Mouse (Mus musculus) MEL (cell line): ENCODE results near the gene 2510009E07Rik. TPM values are rescaled to one million over a fixed set of nuclear protein-coding genes. Genes with fewer than 3 reads are reported as not detected.
"Not testable (repeated sequence)": the region's sequence is repeated elsewhere in the genome, so short reads cannot be mapped to it uniquely, and the experiment has no call there.

Experiments used
- DNase-seq: peaks from one replicate; pipeline ENCODE4 v3.0.0; 2011; ENCODE audit warnings: low read depth, low spot score
- H3K27ac ChIP-seq: 2 replicates; pipeline ENCODE4 v1.5.1; 2012; ENCODE audit warnings: low read depth, mild to moderate bottlenecking, control low read depth, low read length, moderate library complexity; ENCODE audit not compliant: control insufficient read depth
- H3K27me3 ChIP-seq, 2 experiments: fragments of 150-350 bp in 1 of 2; sonication (generic) in 1 of 2; 2 replicates each; pipeline ENCODE4 v1.6.1; 2012; ENCODE audit warnings: low read length in 2 of 2, mild to moderate bottlenecking in 2 of 2, improper control_type of control experiment in 1 of 2, moderate library complexity in 1 of 2; ENCODE audit not compliant: insufficient read depth in 2 of 2, control insufficient read depth in 1 of 2
- H3K36me3 ChIP-seq, 2 experiments: 2 replicates each; pipeline ENCODE4 v1.6.1; 2012 to 2014; ENCODE audit warnings: low read length in 2 of 2, improper control_type of control experiment in 1 of 2, inconsistent platforms in 1 of 2, mild to moderate bottlenecking in 1 of 2; ENCODE audit not compliant: insufficient read depth in 2 of 2, control insufficient read depth in 1 of 2
- H3K4me1 ChIP-seq, 2 experiments: fragments of 150-350 bp in 1 of 2; sonication (generic) in 1 of 2; 2 replicates each; pipeline ENCODE4 v1.6.1; 2012; ENCODE audit warnings: low read length in 2 of 2, improper control_type of control experiment in 1 of 2, mild to moderate bottlenecking in 1 of 2; ENCODE audit not compliant: insufficient read depth in 2 of 2, control insufficient read depth in 1 of 2
- H3K4me3 ChIP-seq, 2 experiments: fragments of 150-350 bp in 1 of 2; sonication (generic) in 1 of 2; 2 replicates each; pipeline ENCODE4 v1.5.1; 2012; ENCODE audit warnings: low read depth in 2 of 2, low read length in 2 of 2, mild to moderate bottlenecking in 2 of 2, moderate library complexity in 2 of 2, control low read depth in 1 of 2, improper control_type of control experiment in 1 of 2; ENCODE audit not compliant: control insufficient read depth in 1 of 2, insufficient read depth in 1 of 2
- H3K79me2 ChIP-seq: 2 replicates; pipeline ENCODE4 v1.6.1; 2012; ENCODE audit warnings: mild to moderate bottlenecking, low read length, moderate library complexity; ENCODE audit not compliant: control insufficient read depth, poor library complexity, insufficient read depth
- H3K9ac ChIP-seq: 2 replicates; pipeline ENCODE4 v1.6.1; 2012; ENCODE audit warnings: low read depth, mild to moderate bottlenecking, control low read depth, low read length, moderate library complexity; ENCODE audit not compliant: control insufficient read depth, poor library complexity, severe bottlenecking
- H3K9me3 ChIP-seq: fragments of 150-350 bp; sonication (generic); replicated peaks from 2 replicates; pipeline ENCODE4 v1.6.1; 2012; ENCODE audit warnings: mild to moderate bottlenecking, low read length, improper control_type of control experiment, moderate library complexity; ENCODE audit not compliant: insufficient read depth
- CHD2 ChIP-seq: IDR thresholded peaks from 2 replicates; pipeline ENCODE4 v1.6.1; 2011; ENCODE audit warnings: low read length, improper control_type of control experiment
- CTCF ChIP-seq, 3 experiments: IDR thresholded peaks in 2 of 3; conservative IDR thresholded peaks in 1 of 3; 2 replicates each; pipeline ENCODE4 v1.5.1; 2011 to 2012; ENCODE audit warnings: low read length in 3 of 3, low read depth in 2 of 3, mild to moderate bottlenecking in 2 of 3, improper control_type of control experiment in 1 of 3, inconsistent platforms in 1 of 3, mixed read lengths in 1 of 3, moderate library complexity in 1 of 3; ENCODE audit not compliant: control insufficient read depth in 1 of 3, insufficient read depth in 1 of 3, poor library complexity in 1 of 3, severe bottlenecking in 1 of 3
- GABPA ChIP-seq: IDR thresholded peaks from 2 replicates; pipeline ENCODE4 v1.6.1; 2012; ENCODE audit warnings: low read depth, mild to moderate bottlenecking, inconsistent platforms, low read length, improper control_type of control experiment, moderate library complexity
- HCFC1 ChIP-seq: IDR thresholded peaks from 2 replicates; pipeline ENCODE4 v1.6.1; 2012; ENCODE audit warnings: low read depth, mild to moderate bottlenecking, inconsistent platforms, low read length, improper control_type of control experiment, moderate library complexity
- JUND ChIP-seq: IDR thresholded peaks from 2 replicates; pipeline ENCODE4 v1.6.1; 2011; ENCODE audit warnings: low read depth, mild to moderate bottlenecking, improper control_type of control experiment, low read length
- KAT2A ChIP-seq: conservative IDR thresholded peaks from 2 replicates; pipeline ENCODE4 v1.6.1; 2012; ENCODE audit warnings: low read depth, low read length, improper control_type of control experiment, inconsistent platforms
- MEF2A ChIP-seq: IDR thresholded peaks from 2 replicates; pipeline ENCODE4 v1.6.1; 2014; ENCODE audit warnings: low read depth, mild to moderate bottlenecking, inconsistent platforms, low read length, improper control_type of control experiment; ENCODE audit not compliant: poor library complexity, insufficient replicate concordance, severe bottlenecking; ENCODE audit errors: extremely low read depth
- MYC ChIP-seq: IDR thresholded peaks from 2 replicates; pipeline ENCODE4 v1.6.1; 2011; ENCODE audit warnings: low read depth, mild to moderate bottlenecking, low read length, improper control_type of control experiment, moderate library complexity
- NELFE ChIP-seq: IDR thresholded peaks from 2 replicates; pipeline ENCODE4 v1.6.1; 2011; ENCODE audit warnings: low read depth, low read length, improper control_type of control experiment
- POLR2A ChIP-seq, 2 experiments: IDR thresholded peaks; 2 replicates each; pipeline ENCODE4 v1.6.1; 2011 to 2012; ENCODE audit warnings: low read length in 2 of 2, mild to moderate bottlenecking in 2 of 2, control low read depth in 1 of 2, improper control_type of control experiment in 1 of 2, low read depth in 1 of 2, moderate library complexity in 1 of 2; ENCODE audit not compliant: control insufficient read depth in 1 of 2, insufficient read depth in 1 of 2, poor library complexity in 1 of 2
- POLR2AphosphoS5 ChIP-seq: IDR thresholded peaks from 2 replicates; pipeline ENCODE4 v1.6.1; 2012; ENCODE audit warnings: low read depth, borderline replicate concordance, mild to moderate bottlenecking, inconsistent platforms, low read length, moderate library complexity, mixed read lengths
- RAD21 ChIP-seq: IDR thresholded peaks from 2 replicates; pipeline ENCODE4 v1.6.1; 2011; ENCODE audit warnings: mild to moderate bottlenecking, low read depth, low read length, improper control_type of control experiment
- RCOR1 ChIP-seq: IDR thresholded peaks from 2 replicates; pipeline ENCODE4 v1.6.1; 2012; ENCODE audit warnings: low read depth, mild to moderate bottlenecking, inconsistent platforms, low read length, improper control_type of control experiment
- SIN3A ChIP-seq: IDR thresholded peaks from 2 replicates; pipeline ENCODE4 v1.6.1; 2012; ENCODE audit warnings: low read length, improper control_type of control experiment, inconsistent platforms
- SMC3 ChIP-seq: IDR thresholded peaks from 2 replicates; pipeline ENCODE4 v1.6.1; 2011; ENCODE audit warnings: low read depth, low read length, improper control_type of control experiment
- TCF12 ChIP-seq: IDR thresholded peaks from 2 replicates; pipeline ENCODE4 v1.6.1; 2014; ENCODE audit warnings: low read depth, mild to moderate bottlenecking, inconsistent platforms, low read length, improper control_type of control experiment, moderate library complexity
- UBTF ChIP-seq: IDR thresholded peaks from 2 replicates; pipeline ENCODE4 v1.6.1; 2012; ENCODE audit warnings: low read depth, mild to moderate bottlenecking, inconsistent platforms, low read length, improper control_type of control experiment, moderate library complexity, borderline replicate concordance; ENCODE audit not compliant: insufficient read depth
- USF2 ChIP-seq, 2 experiments: IDR thresholded peaks; 2 replicates each; pipeline ENCODE4 v1.6.1; 2011 to 2012; ENCODE audit warnings: improper control_type of control experiment in 2 of 2, low read length in 2 of 2, borderline replicate concordance in 1 of 2, inconsistent platforms in 1 of 2, low read depth in 1 of 2, mild to moderate bottlenecking in 1 of 2; ENCODE audit not compliant: insufficient read depth in 1 of 2
- ZC3H11A ChIP-seq: IDR thresholded peaks from 2 replicates; pipeline ENCODE4 v1.6.1; 2012; ENCODE audit warnings: low read depth, mild to moderate bottlenecking, inconsistent platforms, low read length, improper control_type of control experiment
- ZMIZ1 ChIP-seq: IDR thresholded peaks from 2 replicates; pipeline ENCODE4 v1.6.1; 2012; ENCODE audit warnings: low read depth, mild to moderate bottlenecking, inconsistent platforms, low read length, improper control_type of control experiment, moderate library complexity
- ZNF384 ChIP-seq: IDR thresholded peaks from 2 replicates; pipeline ENCODE4 v1.6.1; 2012; ENCODE audit warnings: low read depth, mild to moderate bottlenecking, inconsistent platforms, low read length, improper control_type of control experiment
- polyA plus RNA-seq, 2 experiments: library from polyadenylated mRNA; stranded (reverse) in 1 of 2; unstranded in 1 of 2; fragments of >175 nt in 1 of 2; fragments of >200 nt in 1 of 2; gene quantifications; 2 replicates each; pipeline versions ENCODE4 v1.2.1 to v1.2.4; 2012; ENCODE audit warnings: low replicate concordance in 2 of 2, low read depth in 1 of 2; ENCODE audit not compliant: insufficient read length in 2 of 2, insufficient read depth in 1 of 2, missing spikeins in 1 of 2
- total RNA-seq: library from RNA; depleted of rRNA; stranded (reverse); fragments of 300-350 nt; gene quantifications from 2 replicates; pipeline ENCODE4 v1.2.3, GENCODE M21; 2012

Gene 2510009E07Rik
- total and polyA plus RNA-seq, 3 experiments, result not detected

DNA sequence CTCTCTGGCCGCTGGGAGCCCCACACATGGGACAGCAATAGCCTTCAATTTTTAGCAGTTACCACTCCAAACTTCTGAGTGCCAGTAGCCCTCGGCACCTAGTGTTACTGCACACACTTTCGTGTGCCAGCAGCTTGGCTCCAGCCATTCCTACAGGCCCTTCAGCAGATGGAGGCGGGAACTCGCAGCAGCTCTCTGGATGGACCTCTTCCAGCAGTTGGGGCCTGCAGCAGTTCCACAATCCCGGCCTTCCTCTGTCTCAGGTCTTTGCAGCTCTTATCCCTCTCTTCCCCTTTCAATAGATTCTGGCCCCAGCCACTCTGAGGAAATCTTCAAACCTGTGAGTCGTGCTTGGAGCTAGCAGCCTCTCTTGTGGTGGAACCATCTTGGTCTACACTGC lies 17.7 kb downstream of the 2510009E07Rik start:
- H3K4me1 ChIP-seq, result no peaks in the 10 kb centered on the region
- DNase-seq, result no peak
- H3K79me2 ChIP-seq, result no peaks in the 10 kb centered on the region
- H3K36me3 ChIP-seq, result no peaks in the 10 kb centered on the region
- H3K27me3 ChIP-seq, result peaks cover 0 to 2% of the 10 kb centered on the region in 2 experiments; a peak in 3 of 4 replicates
- no peak overlapping the region for H3K4me3 ChIP-seq
- TF ChIP-seq SMC3 (no peak), MEF2A (no peak), ZC3H11A (no peak)
- H3K9me3 ChIP-seq, result no peaks in the 10 kb centered on the region
- no peak overlapping the region for H3K27ac ChIP-seq
- H3K9ac ChIP-seq, result no peak overlapping the region

GRCm38 (mm10) chr16:21673651-21674050 lies 20.8 kb downstream of the 2510009E07Rik start:
- H3K27me3 ChIP-seq, DNase-seq, H3K79me2 ChIP-seq, H3K4me1 ChIP-seq, H3K27ac ChIP-seq, H3K4me3 ChIP-seq, H3K36me3 ChIP-seq, H3K9me3 ChIP-seq, H3K9ac ChIP-seq: not testable (repeated sequence)

DNA sequence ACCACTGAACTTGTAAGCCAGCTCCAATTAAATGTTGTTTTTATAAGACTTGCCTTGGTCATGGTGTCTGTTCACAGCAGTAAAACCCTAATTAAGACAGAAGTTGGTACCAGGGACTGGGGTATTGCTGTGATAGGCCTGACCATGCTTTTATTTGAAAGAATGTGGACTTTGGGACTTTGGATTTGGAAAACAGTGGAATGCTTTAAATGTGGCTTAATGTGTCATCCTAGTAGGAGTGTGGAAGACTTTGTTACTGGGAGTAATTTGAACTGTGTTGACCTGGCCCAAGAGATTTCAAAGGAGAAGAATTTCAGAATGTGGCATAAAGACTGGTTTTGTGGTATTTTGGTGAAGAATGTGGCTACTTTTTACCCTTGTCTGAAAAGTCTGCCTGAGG lies 21.4 kb downstream of the 2510009E07Rik start:
- H3K27ac ChIP-seq, H3K4me1 ChIP-seq, H3K9ac ChIP-seq, H3K9me3 ChIP-seq, DNase-seq, H3K4me3 ChIP-seq, H3K27me3 ChIP-seq, H3K36me3 ChIP-seq, H3K79me2 ChIP-seq: not testable (repeated sequence)

DNA sequence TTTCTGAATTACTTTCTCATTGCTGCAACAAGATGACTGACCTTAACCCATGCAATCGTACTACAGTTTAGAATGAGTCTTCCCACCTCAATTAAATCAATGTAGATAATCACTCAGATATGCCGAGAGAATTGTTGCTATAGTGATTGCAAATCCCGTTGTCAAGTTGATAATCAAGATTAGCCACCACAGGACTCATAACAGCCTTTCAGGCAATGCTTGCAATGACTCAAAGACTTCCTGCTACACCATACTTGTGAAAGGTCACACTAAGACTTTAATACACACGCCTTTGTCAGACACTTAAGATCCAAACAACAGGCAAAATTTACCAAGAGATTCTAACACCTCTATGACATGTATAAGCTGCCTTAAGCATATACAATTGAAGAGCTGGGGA lies 22.6 kb downstream of the 2510009E07Rik start:
- no peak for DNase-seq
- Histone ChIP-seq H3K9me3 (no peaks in the 10 kb centered on the region), H3K79me2 (no peaks in the 10 kb centered on the region), H3K9ac (no peak overlapping the region), H3K27ac (no peak overlapping the region), H3K27me3 (peaks cover 0 to 4% of the 10 kb centered on the region in 2 experiments; a peak in 3 of 4 replicates), H3K4me1 (no peaks in the 10 kb centered on the region), H3K4me3 (no peak overlapping the region), H3K36me3 (no peaks in the 10 kb centered on the region)
- no peak for TF ChIP-seq POLR2A (IDR thresholded peaks at IDR 0.05; ENCODE audit: control insufficient read depth in 1 of 2, insufficient read depth in 1 of 2, low read depth in 1 of 2, low read length in 2 of 2, poor library complexity in 1 of 2)
- TF ChIP-seq ZMIZ1, result no peak
- TF ChIP-seq MEF2A, result no peak
- TF ChIP-seq RAD21, result no peak
- no peak for TF ChIP-seq HCFC1
- TF ChIP-seq NELFE, result no peak
- TF ChIP-seq CTCF (IDR thresholded peaks at IDR 0.05 in 2 of 3, conservative IDR thresholded peaks at IDR 0.05 in 1 of 3; ENCODE audit: control insufficient read depth in 1 of 3, insufficient read depth in 1 of 3, low read depth in 2 of 3, low read length in 3 of 3, poor library complexity in 1 of 3, severe bottlenecking in 1 of 3), result no peak
- TF ChIP-seq UBTF, result no peak
- TF ChIP-seq MYC, result no peak
- TF ChIP-seq GABPA, result no peak
- TF ChIP-seq CHD2, result no peak
- TF ChIP-seq RCOR1, result no peak
- no peak for TF ChIP-seq ZNF384
- TF ChIP-seq KAT2A, result no peak
- no peak for TF ChIP-seq POLR2AphosphoS5
- no peak for TF ChIP-seq JUND
- no peak for TF ChIP-seq SIN3A
- TF ChIP-seq USF2 (IDR thresholded peaks at IDR 0.05; ENCODE audit: borderline replicate concordance in 1 of 2, insufficient read depth in 1 of 2, low read depth in 1 of 2, low read length in 2 of 2), result no peak
- no peak for TF ChIP-seq TCF12
